Mouse (Mus musculus) right cerebral cortex, postnatal 25 days (tissue): ENCODE measurements around the gene Plxna2.

ENCODE experiments used
- DNase-seq: peaks from one replicate; pipeline ENCODE4 v3.0.0; 2022

The Plxna2 gene

DNA sequence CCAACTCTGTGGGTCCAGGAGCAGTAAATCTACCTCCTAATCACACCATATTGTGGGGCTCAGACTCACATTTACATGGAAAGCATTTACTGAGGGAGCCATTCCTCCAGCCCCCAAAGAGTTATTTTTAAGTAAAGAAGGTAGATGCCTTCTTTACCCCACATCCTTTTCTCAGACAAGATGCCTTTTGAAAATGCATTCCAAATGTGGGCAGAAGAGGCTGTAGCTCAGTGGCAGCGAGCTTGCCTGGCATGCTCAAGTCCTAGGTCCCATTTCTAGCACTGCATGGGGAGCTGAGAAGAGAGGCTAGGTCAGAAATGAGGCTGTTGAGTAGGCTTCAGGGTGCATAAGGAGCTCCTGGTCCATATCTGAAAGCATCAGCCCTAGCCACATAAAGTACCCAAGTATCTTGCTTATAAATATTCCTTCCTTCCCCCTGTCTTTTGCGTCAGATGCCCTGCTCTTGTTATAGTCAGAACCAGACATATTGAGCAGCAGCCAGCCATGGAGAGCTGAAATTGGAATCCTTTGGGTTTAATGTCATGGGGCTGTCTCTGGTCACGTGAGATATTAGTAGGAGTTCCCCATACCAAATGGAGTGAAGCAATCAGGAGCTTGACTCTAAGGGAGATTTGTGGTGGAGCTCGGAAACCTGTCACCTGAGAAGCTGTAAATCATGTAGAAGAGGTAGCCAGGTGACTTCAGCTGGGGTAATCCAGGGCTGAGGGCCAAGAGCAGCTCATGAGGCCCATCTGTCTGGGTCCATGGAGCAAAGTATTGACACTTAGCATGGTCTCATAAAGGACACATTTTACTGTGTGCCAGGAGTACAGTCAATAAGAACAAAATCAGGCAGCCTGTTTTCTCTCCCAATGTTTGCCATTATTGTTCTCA is 96.4 kb downstream of the Plxna2 start:
- DNase-seq: no peak

DNA sequence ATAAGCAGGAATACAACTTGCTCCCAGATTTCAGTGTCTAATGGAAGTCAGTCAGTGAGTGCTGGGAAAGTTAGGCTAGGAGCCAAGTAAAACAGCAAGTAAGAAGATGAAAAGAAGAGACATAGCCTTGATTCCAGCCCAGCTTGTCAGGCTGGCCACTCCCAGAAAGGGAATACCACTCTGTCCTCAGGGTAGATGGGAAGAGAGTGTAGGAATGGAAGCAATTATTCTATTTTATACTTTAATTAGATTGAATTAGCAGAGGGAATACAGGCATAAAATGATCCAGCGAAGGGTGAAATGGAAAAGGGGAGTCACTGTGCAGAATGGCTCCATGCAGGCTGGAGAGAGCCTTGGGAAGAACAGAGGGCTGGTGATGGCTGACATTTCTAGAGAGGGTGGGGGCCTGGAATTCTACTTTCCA is 99.4 kb downstream of the Plxna2 start:
- no peak for DNase-seq

DNA sequence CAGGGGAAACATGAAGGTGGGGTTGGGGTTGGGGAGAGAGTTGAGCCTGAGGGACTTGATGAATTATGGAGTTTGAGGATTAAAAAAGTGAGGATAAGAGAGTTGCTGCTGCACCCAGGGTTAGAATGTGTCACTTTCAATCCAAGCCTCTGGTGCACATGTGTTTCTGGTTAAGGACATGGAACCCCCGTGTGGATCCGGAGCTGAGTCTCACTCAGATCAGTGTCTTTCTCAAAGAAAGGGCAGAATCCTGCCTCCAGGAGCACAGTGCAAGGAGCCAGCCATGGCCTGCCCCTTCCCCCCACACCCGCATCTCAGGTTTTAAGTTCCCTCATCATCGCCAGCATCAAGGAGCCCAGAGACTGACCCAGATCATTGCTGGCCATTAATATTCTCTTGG is 102.4 kb downstream of the Plxna2 start:
- no peak for DNase-seq

DNA sequence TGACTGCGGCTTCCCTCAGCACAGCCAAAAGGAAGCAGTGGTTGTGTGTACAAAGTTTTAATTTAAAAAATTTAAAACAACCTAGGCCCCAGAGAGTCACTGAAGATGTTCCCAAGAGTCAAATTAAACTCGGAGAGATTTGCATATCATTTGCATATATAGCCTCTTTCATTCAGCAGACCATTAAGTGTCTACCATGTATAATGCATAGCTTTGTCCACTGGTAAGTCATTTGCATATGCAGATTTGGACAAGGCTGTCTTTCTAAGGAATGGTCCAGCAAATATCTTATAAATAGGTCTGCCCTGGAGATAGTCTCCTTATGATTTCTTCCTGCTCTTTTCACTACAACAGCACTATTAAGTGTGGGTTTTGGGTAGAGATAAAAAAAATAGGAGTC is 103.2 kb downstream of the Plxna2 start:
- no peak for DNase-seq

DNA sequence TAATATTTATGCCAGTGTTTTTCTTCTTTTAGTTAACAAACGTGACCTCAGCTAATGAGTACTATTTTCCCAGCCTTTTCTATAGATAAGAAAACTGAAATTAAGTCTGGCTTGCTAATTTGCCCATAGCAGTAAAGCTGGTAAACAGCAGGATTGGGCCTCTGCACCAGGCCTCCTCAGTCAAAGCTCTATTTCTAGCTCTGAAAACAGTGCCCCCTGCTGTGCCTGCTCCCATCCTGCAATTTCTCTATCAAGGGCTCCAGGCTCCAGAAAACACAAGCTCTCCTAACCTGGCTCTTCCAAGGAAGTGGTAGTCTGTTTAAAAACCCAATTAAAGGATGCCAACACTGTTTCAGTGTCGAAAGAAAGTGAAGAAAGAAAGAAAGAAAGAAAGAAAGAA is 104.3 kb downstream of the Plxna2 start:
- peak; percentile 44 for DNase-seq

DNA sequence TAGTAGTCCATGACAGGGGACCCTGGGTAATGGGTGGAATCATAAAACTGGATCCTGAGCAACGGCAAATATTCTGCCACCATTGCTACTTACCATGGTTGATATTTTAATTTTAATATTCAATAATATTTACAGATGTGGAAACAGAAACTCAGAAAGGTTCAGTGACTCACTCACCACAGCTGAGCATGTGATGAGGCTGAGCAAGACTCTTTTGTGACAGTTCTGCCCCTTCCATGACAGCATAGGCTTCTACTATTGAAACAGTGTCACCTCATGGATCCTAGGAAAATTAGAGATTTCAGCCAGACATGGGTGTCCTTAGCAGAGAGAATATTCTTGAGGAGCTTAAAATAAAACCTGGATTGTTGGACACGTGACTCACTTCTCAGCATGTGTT is 116.8 kb downstream of the Plxna2 start:
- DNase-seq: no peak

DNA sequence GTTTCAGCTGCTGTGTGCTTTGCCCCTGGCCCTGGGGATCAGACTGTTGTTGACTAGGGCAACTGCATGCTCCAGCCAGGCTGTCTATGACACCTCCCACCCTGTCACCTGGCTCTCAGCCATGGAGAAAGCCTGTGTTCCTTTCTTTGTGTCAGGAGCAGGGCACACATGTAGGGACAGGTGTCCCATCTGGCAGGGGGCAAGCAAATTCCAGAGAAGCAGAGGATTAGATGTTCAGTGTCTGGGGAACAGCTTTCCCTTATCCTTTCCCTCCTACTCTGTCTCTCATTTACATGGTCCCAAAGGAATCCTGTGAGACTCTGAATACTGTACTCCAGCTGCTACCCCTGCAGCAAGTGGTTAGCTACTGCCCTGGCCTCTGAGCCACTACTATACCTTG is 121.9 kb downstream of the Plxna2 start:
- DNase-seq: no peak

DNA sequence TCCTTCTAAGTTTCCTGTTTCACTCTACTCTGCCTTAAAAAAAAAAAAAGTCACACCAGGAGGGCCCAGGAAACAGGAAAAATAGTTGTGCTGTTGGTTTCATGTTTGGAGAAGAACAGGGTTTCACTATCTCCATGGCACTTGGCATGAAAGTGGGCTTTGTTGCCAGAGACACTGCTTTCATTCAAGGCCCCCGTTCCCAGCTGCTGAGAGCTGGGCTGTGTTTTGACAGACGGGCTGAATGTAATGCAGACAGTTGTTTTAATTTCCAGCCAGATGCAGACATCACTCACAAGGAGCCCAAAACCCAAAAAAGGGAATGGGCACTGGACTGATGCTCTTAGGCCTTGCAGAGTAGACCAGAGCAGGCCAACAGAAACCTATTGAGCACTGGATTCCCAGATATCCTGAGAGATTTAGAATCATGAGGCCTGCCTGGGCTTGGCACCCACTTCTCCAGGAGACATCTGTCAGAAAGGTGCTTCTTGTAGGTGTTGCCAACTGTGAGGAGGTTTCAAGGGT is 124.9 kb downstream of the Plxna2 start:
- DNase-seq: no peak

DNA sequence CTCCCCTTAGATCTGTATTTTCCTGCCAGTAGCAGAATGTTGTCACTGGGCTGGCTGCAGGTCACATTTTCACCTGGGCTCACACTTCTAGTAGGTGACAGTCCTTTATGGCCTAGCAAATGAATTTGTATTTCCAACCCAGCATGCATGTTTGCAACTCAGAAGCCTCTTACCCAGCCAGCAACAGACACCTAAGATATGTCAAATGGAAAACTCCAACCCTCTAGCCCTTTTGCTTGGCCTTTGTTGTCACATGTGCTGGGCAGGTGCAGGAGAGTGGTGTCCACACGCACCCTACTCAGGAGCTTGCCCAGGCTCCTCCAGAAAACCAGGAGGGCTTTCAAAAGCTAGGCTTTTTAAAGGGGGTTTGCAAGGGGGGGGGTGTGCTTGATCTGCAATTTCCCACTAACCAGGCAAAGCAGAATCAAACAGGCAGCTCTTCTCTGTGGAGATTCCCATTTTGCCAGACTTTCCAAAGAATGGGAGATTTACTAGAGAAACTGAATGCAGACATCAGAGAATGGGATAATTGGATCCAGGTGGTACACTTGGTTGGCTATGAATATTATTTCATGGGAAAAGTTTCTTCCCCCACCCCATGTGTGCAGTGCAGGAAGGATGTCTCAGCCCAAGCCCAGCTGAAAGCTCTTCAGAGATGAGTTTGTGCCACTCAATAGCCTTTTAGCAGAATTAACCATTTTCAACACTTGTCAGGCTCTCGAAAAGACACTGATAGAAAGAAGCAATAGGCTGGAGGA is 127.3 kb downstream of the Plxna2 start:
- no peak for DNase-seq

DNA sequence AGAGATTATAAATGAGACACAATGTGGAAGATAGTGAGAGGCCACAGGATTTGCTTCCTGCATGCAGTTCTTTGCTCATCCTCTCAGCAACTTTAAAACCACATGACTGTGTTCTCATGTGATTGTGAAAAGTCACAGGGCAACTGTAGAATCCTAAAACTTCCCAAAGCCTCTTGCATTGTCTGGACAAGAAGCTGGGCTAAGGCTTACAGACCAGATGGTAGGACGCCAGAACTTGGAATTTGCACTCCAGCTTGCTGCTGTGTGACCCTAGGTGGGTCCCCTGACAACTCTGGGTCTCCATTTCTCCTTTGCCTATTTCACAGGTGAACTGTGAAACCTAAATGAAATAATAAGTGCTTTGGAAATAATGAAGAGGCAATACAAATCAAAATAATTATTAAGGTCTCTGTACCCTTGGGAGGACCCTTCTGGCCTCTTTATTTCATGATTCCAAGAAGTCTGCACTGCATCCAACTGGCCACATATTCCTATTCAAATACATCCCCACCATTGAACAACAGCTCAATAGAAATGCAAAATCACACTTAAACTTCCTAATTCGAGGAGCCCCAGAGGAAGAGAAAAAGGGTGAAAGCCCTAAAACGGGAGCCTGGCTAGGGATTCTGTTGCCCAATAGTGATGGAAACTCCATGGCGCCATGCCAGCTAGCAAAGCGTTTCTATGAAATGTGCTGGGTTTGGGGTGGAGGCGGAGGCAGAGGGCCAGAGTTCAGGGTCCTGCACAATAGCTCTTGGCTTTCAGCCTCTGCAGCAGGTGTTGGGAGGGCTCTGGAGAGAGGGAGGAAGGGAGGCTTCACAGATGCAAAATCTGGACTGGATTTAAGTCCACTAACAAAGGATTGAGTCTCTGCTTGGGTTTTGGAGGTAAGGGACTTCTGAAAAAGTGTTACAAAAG is 128.6 kb downstream of the Plxna2 start:
- DNase-seq: peak; percentile 54

DNA sequence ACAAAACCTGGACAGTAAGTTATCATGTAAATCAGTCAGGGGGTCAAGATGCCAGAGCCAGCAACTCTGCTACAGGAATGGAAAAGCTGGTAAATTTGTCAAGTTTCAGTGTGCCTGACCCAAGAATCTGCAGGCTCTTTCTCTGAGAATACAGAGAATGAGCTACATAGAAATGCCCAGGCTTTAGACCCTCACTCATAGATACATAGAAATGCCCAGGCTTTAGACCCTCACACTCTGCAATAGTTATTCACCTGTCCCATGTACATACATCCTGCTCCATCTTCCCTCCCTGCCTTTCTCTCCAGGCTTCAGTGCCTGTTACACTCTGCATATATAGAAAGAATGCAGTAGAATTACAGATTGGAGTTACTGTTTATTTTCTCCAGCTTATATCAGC is 129.2 kb downstream of the Plxna2 start:
- no peak for DNase-seq

DNA sequence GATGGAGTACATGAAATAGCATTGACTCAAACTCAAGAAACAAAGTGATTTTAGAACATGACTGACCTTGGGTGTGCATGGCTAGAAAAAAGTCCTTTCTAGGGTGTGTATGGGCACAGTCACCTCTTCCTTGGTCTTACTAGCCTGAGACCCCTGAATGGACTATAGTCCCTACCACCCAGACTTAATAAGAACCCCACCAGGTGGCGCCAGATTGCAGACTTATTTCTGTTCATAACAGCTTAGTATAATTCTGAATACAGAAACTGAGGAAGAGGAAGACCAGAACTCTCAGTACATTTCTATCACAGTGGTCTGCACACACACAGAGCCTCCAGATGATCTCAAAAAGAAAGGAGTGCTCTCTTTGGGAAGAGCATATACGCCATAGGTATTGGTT is 135.2 kb downstream of the Plxna2 start:
- DNase-seq: peak; percentile 39

DNA sequence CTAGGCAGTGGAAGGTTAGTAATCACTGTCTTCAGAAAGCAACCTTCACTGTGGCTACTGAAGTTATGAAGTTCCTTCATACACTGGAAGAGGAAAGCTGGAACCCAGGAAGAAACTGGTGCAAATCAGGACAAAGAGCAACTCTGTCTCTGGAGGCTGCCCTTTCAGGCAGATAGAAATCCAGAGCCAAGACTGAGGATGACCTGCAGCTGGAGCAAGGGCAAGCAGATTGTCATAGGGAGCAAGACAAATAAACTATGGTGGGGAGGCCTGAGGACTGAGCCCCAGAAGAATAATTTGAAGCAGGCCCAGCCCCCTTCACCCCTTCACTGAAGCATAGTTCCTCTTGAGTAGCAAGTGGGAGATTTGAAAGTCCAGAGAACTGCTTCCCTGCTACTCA is 138.0 kb downstream of the Plxna2 start:
- no peak for DNase-seq

DNA sequence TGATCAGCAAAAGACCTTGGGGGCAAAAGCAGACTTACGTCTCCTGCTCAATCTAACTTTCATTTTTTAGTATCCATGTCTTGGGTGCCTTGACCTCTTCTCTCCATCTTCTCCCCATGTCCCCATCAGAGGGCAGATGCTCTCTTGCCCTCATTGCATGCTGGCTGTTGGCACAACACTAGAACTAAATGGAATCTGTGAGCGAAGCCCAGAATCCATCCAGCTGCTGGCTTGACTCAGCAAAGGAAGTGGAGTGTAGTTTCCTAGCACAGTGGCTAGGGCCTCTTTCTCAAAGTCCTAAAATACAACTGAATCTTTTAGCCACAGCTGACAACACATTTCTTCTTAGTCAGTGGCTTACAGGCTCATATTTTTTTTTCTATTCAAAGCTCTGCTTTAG is 138.4 kb downstream of the Plxna2 start:
- DNase-seq: no peak

DNA sequence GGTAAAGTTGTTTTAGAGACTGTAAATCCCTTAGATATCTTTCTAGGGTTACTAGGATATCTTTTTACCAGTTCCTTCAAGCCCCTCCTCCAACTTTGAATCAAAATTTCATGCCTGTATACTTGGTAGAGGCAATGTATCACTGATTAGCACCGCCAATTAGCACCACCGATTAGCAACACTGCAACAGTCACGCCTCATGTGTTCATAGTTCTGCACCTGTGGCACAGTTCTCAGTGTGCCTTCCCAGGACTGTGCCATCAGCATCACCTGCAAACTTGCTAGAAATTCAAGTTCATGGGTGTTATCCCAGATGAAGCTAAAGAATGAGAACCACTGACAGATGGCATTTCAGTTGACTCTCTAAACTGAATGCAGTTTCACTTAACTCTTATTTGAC is 138.8 kb downstream of the Plxna2 start:
- no peak for DNase-seq

DNA sequence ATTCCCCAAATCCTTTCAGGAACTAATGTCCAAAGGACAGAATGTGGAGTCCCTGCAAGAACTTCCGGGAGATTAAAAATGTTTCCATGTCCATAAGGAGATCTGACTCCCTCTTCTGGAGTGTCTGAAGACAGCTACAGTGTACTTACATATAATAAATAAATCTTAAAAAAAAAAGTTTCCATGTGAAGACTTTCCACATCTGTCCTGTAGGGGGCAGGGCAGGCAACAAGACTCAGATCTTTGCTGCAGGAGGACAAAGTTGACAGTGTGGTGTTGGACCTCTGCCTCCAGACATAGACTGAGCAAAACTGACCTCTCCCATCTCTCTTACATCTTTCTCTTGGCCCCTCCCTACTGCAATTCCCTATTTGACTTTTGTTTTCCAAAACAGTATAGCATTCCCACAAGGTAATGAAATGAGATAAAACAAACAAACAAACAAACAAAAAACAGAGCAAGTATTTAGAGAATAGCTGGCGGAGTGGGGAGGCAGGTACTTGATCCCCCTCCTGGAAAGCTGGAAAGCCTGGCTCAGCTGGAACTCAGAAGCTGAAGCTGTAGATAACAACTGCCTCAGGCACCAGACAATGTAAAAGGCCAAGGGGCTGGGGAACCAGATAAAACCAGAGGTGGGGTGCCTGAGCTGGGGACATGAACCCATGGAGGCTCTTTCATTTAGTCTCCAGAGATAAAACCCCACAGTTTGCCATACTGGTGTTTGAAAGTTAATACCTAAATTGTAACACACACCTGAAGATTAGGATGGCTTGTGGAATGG is 143.6 kb downstream of the Plxna2 start:
- DNase-seq: no peak

DNA sequence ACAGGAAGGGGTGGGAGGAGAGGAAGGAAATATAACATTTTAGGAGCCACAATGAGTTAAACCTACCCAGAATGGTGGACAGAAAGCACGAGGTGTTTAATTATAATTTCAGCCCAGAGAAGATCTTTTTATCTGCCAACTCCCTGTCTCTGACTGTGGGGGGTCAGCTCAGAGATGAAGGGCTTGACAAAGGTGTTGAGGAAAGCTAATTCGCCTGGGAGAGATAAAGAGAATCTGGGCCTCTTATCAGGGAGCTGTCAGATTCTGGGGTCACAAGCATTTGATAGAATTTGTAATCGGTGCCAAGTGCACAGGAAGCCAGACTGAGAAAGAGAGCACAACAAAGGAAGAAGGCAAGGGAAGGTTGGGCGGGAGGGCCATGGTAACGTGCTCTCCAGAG is 144.9 kb downstream of the Plxna2 start:
- no peak for DNase-seq

DNA sequence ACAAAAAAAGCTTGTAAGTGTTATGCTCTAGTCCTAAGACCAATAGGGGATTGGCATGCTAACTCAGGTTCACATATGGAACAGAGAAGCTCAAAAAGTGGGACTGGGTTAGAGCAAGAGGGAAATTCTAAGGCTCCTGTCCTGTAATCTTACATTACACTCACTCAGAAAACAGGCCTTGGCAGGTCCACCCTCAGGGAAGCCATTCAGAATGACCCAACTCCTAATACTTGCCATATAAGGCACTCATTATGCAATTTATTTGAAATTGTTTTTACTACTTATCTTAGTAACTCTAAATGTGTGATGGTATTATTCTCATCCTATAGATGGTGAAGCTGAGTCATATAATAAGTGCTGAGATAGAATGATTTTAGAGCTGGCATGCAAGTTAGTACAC is 146.9 kb downstream of the Plxna2 start:
- DNase-seq: no peak

DNA sequence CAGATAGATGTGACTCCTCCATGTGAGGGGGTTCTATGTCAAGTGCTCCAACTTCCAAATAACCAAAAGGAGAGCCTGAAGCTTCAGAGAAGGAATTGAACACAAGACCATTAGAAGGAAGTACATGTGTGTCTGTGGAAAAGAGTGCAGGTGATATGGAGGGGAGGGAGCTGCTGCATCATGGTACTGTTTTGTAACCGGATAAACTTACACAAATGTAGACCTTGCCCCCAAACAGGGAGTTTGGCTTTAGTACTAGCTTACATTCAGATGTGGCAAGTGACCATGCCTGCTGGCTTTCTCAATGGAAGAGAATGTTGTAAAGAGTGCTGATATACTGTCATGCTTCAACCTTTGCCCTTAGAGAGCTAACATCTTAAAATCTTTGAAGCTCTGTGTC is 150.8 kb downstream of the Plxna2 start:
- no peak for DNase-seq

DNA sequence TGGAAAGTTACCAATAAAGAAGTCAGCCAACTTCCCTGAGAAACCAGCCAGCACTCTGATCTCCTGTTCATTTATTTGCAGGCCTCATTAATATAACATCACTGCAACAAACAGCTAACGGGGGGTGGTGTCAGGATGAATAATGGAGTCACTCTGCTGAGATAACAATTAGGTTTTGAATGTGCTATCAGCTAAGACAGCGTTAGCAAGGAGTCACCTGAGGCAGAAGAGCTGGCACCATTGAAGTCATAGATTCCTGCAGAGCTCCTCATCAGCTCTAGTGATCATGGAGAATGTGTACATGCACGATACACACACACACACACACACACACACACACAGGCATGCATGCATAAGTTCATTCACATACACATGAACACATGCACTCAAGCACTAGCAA is 154.0 kb downstream of the Plxna2 start:
- no peak for DNase-seq

DNA sequence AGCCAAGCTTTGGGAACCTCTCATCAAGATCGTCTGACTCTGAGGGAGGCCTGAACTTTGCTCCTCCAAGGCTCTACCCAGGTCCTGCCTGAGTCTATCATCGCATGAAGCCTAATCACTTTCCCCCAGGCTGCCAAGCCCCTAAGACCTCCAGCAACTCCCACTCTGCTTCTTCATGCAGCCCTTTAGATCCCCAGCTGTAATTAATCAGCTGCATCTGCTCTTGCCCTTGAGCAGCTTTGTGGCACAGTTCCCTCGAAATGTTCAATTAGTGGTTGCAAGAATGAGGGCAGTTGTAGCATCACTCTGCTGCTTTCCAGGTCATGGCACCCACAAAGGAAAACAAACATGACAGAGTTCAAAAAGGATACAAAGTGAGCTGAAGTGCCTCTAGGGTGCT is 155.9 kb downstream of the Plxna2 start:
- DNase-seq: no peak

DNA sequence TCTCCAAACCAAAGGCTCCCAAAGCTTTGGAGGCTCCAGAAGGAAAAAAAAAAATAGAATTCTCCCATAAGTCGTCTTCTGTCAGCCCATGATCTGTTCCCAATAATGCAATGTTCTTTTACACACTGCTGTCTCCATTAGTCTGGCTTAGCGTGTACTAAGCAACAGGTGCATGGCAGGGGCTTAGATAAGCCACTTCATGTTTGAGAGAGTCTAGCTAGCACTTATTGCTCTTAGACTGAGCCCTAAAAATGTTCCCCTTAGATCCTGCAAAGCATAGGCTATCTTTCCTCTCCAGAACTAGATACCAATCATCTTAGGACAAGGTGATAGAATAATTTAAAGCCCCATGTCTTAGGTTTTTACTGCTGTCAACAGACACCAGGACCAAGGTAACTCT is 156.3 kb downstream of the Plxna2 start:
- DNase-seq: no peak
